Mouse (Mus musculus) right cerebral cortex, postnatal 14 days (tissue): ENCODE measurements around the gene Leng8.
A peak's percentile ranks its signal among the peaks of the same experiment; 100 is the strongest.

Experiments used
- DNase-seq: peaks from one replicate; pipeline ENCODE4 v3.0.0; 2022

The Leng8 gene

GRCm38 (mm10) chr7:4127894-4128293, 8.9 kb upstream of the Leng8 start:
- no peak for DNase-seq

- no peak for DNase-seq
Observed at GRCm38 (mm10) chr7:4128860-4129259, 8.0 kb upstream of the Leng8 start.

GRCm38 (mm10) chr7:4130686-4131452, 6.0 kb upstream of the Leng8 start:
- DNase-seq: peak; percentile 93

- DNase-seq: no peak
Observed at GRCm38 (mm10) chr7:4131964-4132363, 4.9 kb upstream of the Leng8 start.

GRCm38 (mm10) chr7:4132581-4132980, 4.3 kb upstream of the Leng8 start:
- no peak for DNase-seq

- no peak for DNase-seq
Observed at GRCm38 (mm10) chr7:4132998-4133397, 3.8 kb upstream of the Leng8 start.

GRCm38 (mm10) chr7:4134911-4135310, 1.9 kb upstream of the Leng8 start:
- DNase-seq: no peak

GRCm38 (mm10) chr7:4136404-4136770, 452 bp upstream of the Leng8 start:
- DNase-seq: no peak

- no peak for DNase-seq
Observed at GRCm38 (mm10) chr7:4137746-4138145, 907 bp downstream of the Leng8 start.

GRCm38 (mm10) chr7:4138181-4138580, 1.3 kb downstream of the Leng8 start:
- no peak for DNase-seq

- DNase-seq: no peak
Observed at GRCm38 (mm10) chr7:4138671-4139070, 1.8 kb downstream of the Leng8 start.

- DNase-seq: no peak
Observed at GRCm38 (mm10) chr7:4139391-4139790, 2.6 kb downstream of the Leng8 start.

GRCm38 (mm10) chr7:4141648-4142325, 4.9 kb downstream of the Leng8 start:
- no peak for DNase-seq

GRCm38 (mm10) chr7:4142796-4143445, 6.1 kb downstream of the Leng8 start:
- DNase-seq: no peak

- no peak for DNase-seq
Observed at GRCm38 (mm10) chr7:4143506-4143905, 6.7 kb downstream of the Leng8 start.

- DNase-seq: no peak
Observed at GRCm38 (mm10) chr7:4144046-4144445, 7.2 kb downstream of the Leng8 start.

GRCm38 (mm10) chr7:4144766-4145551, 8.1 kb downstream of the Leng8 start:
- no peak for DNase-seq

- DNase-seq: no peak
Observed at GRCm38 (mm10) chr7:4145552-4146190, 8.8 kb downstream of the Leng8 start.

- no peak for DNase-seq
Observed at GRCm38 (mm10) chr7:4146241-4147180, 9.7 kb downstream of the Leng8 start.

GRCm38 (mm10) chr7:4147371-4147770, 10.5 kb downstream of the Leng8 start:
- DNase-seq: no peak

GRCm38 (mm10) chr7:4147836-4148235, 11.0 kb downstream of the Leng8 start:
- no peak for DNase-seq
